Mouse (Mus musculus): ENCODE data around the gene Dlgap3. TPM values are rescaled to one million over a fixed set of nuclear protein-coding genes. Genes with fewer than 3 reads are reported as not detected.

Dlgap3 gene
- polyA plus RNA-seq, 1 experiment from 2014 or later: 23.0 TPM

- no peaks in the 10 kb centered on the region for H3K9me3 ChIP-seq
- H3K27ac ChIP-seq: no peak overlapping the region
- H3K9ac ChIP-seq: no peak overlapping the region
- H3K36me3 ChIP-seq (replicated peaks): no peaks in the 10 kb centered on the region
- H3K4me2 ChIP-seq: no peak overlapping the region
- no peak overlapping the region for H3K4me3 ChIP-seq
- peaks cover 23% of the 10 kb centered on the region for H3K4me1 ChIP-seq
- no peak for ATAC-seq (replicated peaks)
- WGBS: 49% methylated on average over 4 of the region's 4 CpGs
- H3K27me3 ChIP-seq (replicated peaks): no peaks in the 10 kb centered on the region
Observed at GRCm38 (mm10) chr4:127226067-127226466, 57.1 kb downstream of the Dlgap3 start.

GRCm38 (mm10) chr4:127227051-127227673, 58.2 kb downstream of the Dlgap3 start:
- no peak overlapping the region for H3K9ac ChIP-seq

GRCm38 (mm10) chr4:127232028-127232427, 63.0 kb downstream of the Dlgap3 start:
- ATAC-seq (replicated peaks): peak; percentile 80
- no peaks in the 10 kb centered on the region for H3K36me3 ChIP-seq (replicated peaks)
- H3K9ac ChIP-seq: no peak overlapping the region

More at GRCm38 (mm10) chr4:127227051-127227673, 58.2 kb downstream of the Dlgap3 start:
- 12% methylated on average over 17 of the region's 17 CpGs for WGBS
- Histone ChIP-seq H3K27ac (peak overlapping the region; percentile 65), H3K36me3 (replicated peaks) (no peaks in the 10 kb centered on the region), H3K4me1 (peaks cover 34% of the 10 kb centered on the region), H3K9me3 (no peaks in the 10 kb centered on the region), H3K4me2 (no peak overlapping the region), H3K27me3 (replicated peaks) (no peaks in the 10 kb centered on the region), H3K4me3 (no peak overlapping the region)
- peak; percentile 48; the same call in 1 of the 2 replicates for ATAC-seq (replicated peaks)

GRCm38 (mm10) chr4:127232551-127232950, 63.5 kb downstream of the Dlgap3 start:
- Histone ChIP-seq H3K9ac (no peak overlapping the region), H3K27ac (peak overlapping the region; percentile 89), H3K4me2 (peak overlapping the region; percentile 30), H3K4me1 (peaks cover 48% of the 10 kb centered on the region), H3K9me3 (no peaks in the 10 kb centered on the region), H3K4me3 (no peak overlapping the region), H3K27me3 (replicated peaks) (no peaks in the 10 kb centered on the region), H3K36me3 (replicated peaks) (no peaks in the 10 kb centered on the region)
- 12% methylated on average over 5 of the region's 5 CpGs for WGBS
- peak; percentile 62 for ATAC-seq (replicated peaks)

More at GRCm38 (mm10) chr4:127232028-127232427, 63.0 kb downstream of the Dlgap3 start:
- peaks cover 53% of the 10 kb centered on the region for H3K4me1 ChIP-seq
- 9% methylated on average over 6 of the region's 6 CpGs for WGBS
- H3K4me2 ChIP-seq: peak overlapping the region; percentile 30
- H3K4me3 ChIP-seq: no peak overlapping the region
- no peaks in the 10 kb centered on the region for H3K9me3 ChIP-seq
- peak overlapping the region; percentile 89 for H3K27ac ChIP-seq
- H3K27me3 ChIP-seq (replicated peaks): no peaks in the 10 kb centered on the region

- Histone ChIP-seq H3K9ac (no peak overlapping the region), H3K9me3 (no peaks in the 10 kb centered on the region), H3K4me2 (no peak overlapping the region), H3K4me1 (peaks cover 47% of the 10 kb centered on the region), H3K4me3 (no peak overlapping the region), H3K36me3 (replicated peaks) (no peaks in the 10 kb centered on the region), H3K27me3 (replicated peaks) (0 out of 2 replicates have a peak, but pooled peaks cover 3% of the 10 kb centered on the region), H3K27ac (peak overlapping the region; percentile 89)
- 87% methylated on average over 40 of the region's 40 CpGs for WGBS
- ATAC-seq (replicated peaks): no peak
Observed at GRCm38 (mm10) chr4:127233416-127234125, 64.6 kb downstream of the Dlgap3 start.

- H3K27me3 ChIP-seq (replicated peaks): 0 out of 2 replicates have a peak, but pooled peaks cover 3% of the 10 kb centered on the region
- H3K4me2 ChIP-seq: peak overlapping the region; percentile 97
- peak overlapping the region; percentile 55 for H3K4me3 ChIP-seq
- ATAC-seq (replicated peaks): peak; percentile 43; the same call in 1 of the 2 replicates
- H3K9ac ChIP-seq: peak overlapping the region; percentile 74
- no peaks in the 10 kb centered on the region for H3K36me3 ChIP-seq (replicated peaks)
- H3K9me3 ChIP-seq: no peaks in the 10 kb centered on the region
- peak overlapping the region; percentile 78 for H3K27ac ChIP-seq
- peaks cover 46% of the 10 kb centered on the region for H3K4me1 ChIP-seq
- under 1% methylated on average over 67 of the region's 67 CpGs for WGBS
Observed at GRCm38 (mm10) chr4:127235742-127236487, 66.9 kb downstream of the Dlgap3 start.

GRCm38 (mm10) chr4:127236631-127237030, 67.6 kb downstream of the Dlgap3 start:
- peak; percentile 7; the same call in 1 of the 2 replicates for ATAC-seq (replicated peaks)

GRCm38 (mm10) chr4:127237271-127237670, 68.3 kb downstream of the Dlgap3 start:
- H3K4me1 ChIP-seq: peaks cover 33% of the 10 kb centered on the region
- 41% methylated on average over 10 of the region's 10 CpGs for WGBS
- H3K4me2 ChIP-seq: peak overlapping the region; percentile 97; the same call in 1 of the 2 replicates
- H3K27ac ChIP-seq: no peak overlapping the region
- H3K9me3 ChIP-seq: no peaks in the 10 kb centered on the region
- 0 out of 2 replicates have a peak, but pooled peaks cover 3% of the 10 kb centered on the region for H3K27me3 ChIP-seq (replicated peaks)
- H3K4me3 ChIP-seq: no peak overlapping the region
- ATAC-seq (replicated peaks): no peak
- H3K36me3 ChIP-seq (replicated peaks): no peaks in the 10 kb centered on the region
- H3K9ac ChIP-seq: no peak overlapping the region

More at GRCm38 (mm10) chr4:127236631-127237030, 67.6 kb downstream of the Dlgap3 start:
- H3K36me3 ChIP-seq (replicated peaks): no peaks in the 10 kb centered on the region
- 2% methylated on average over 14 of the region's 14 CpGs for WGBS
- H3K4me1 ChIP-seq: peaks cover 39% of the 10 kb centered on the region
- no peaks in the 10 kb centered on the region for H3K9me3 ChIP-seq
- peak overlapping the region; percentile 74 for H3K9ac ChIP-seq
- peak overlapping the region; percentile 97 for H3K4me2 ChIP-seq
- 0 out of 2 replicates have a peak, but pooled peaks cover 3% of the 10 kb centered on the region for H3K27me3 ChIP-seq (replicated peaks)
- H3K27ac ChIP-seq: peak overlapping the region; percentile 78
- H3K4me3 ChIP-seq: peak overlapping the region; percentile 55

- H3K27me3 ChIP-seq (replicated peaks): 0 out of 2 replicates have a peak, but pooled peaks cover 3% of the 10 kb centered on the region
- no peak overlapping the region for H3K4me2 ChIP-seq
- H3K4me1 ChIP-seq: peaks cover 17% of the 10 kb centered on the region
- H3K4me3 ChIP-seq: no peak overlapping the region
- no peak overlapping the region for H3K9ac ChIP-seq
- H3K36me3 ChIP-seq (replicated peaks): peaks cover 7% of the 10 kb centered on the region
- no peak for ATAC-seq (replicated peaks)
- no peaks in the 10 kb centered on the region for H3K9me3 ChIP-seq
- no peak overlapping the region for H3K27ac ChIP-seq
- WGBS: 66% methylated on average over 6 of the region's 6 CpGs
Observed at GRCm38 (mm10) chr4:127242696-127243095, 73.7 kb downstream of the Dlgap3 start.

- no peaks in the 10 kb centered on the region for H3K9me3 ChIP-seq
- H3K4me1 ChIP-seq: peaks cover 17% of the 10 kb centered on the region
- H3K27me3 ChIP-seq (replicated peaks): no peaks in the 10 kb centered on the region
- peak within 1 kb of the TSS; percentile 66 for H3K4me3 ChIP-seq
- H3K9ac ChIP-seq: peak within 1 kb of the TSS; percentile 80
- H3K36me3 ChIP-seq (replicated peaks): peaks cover 12% of the 10 kb centered on the region
- H3K27ac ChIP-seq: 0 out of 2 replicates have a peak within 1 kb of the TSS, but pooled peaks have one; percentile 35
- ATAC-seq (replicated peaks): peak; percentile 93
- WGBS: 0% methylated on average over 29 of the region's 29 CpGs
- H3K4me2 ChIP-seq: peak within 1 kb of the TSS; percentile 88
Observed at GRCm38 (mm10) chr4:127243552-127243951, 74.5 kb downstream of the Dlgap3 start, which contains the start of gene Smim12. Gene Smim12 (plus strand): TSS chr4:127243784.

GRCm38 (mm10) chr4:127243953-127244352, 74.9 kb downstream of the Dlgap3 start:
- H3K9ac ChIP-seq: peak overlapping the region; percentile 80
- no peaks in the 10 kb centered on the region for H3K27me3 ChIP-seq (replicated peaks)
- H3K9me3 ChIP-seq: no peaks in the 10 kb centered on the region
- WGBS: under 1% methylated on average over 26 of the region's 26 CpGs
- peaks cover 17% of the 10 kb centered on the region for H3K4me1 ChIP-seq
- H3K4me3 ChIP-seq: peak overlapping the region; percentile 66
- peaks cover 12% of the 10 kb centered on the region for H3K36me3 ChIP-seq (replicated peaks)
- ATAC-seq (replicated peaks): peak; percentile 51
- 0 out of 2 replicates have a peak overlapping the region, but pooled peaks have one; percentile 35 for H3K27ac ChIP-seq
- peak overlapping the region; percentile 88 for H3K4me2 ChIP-seq

All from midbrain, embryonic 15.5 days (tissue).